Mouse (Mus musculus) heart, postnatal 10 days (tissue): Measurements from ENCODE around the gene Pacsin2. TPM values are rescaled to one million over a fixed set of nuclear protein-coding genes. Genes with fewer than 3 reads are reported as not detected.
"Not testable (repeated sequence)": the region's sequence is repeated elsewhere in the genome, so short reads cannot be mapped to it uniquely, and the experiment has no call there.

ENCODE experiments used
- DNase-seq, 2 experiments: peaks; one replicate each; pipeline ENCODE4 v3.0.0; 2021
- intact Hi-C: fragments of 180-260 bp; cut with DNase I; formaldehyde crosslinking; loops from one replicate; pipeline ENCODE4 v1.15.1; 2025
- total RNA-seq, 2 experiments: library from RNA; stranded (reverse); gene quantifications; 2 replicates each; pipeline ENCODE4 v1.2.3; 2021

Pacsin2 gene
- total RNA-seq, 2 experiments from 2014 or later: 162 to 168 TPM

GRCm38 (mm10) chr15:83481236-83481780, 16.9 kb upstream of the Pacsin2 start:
- DNase-seq: no peak
- intact Hi-C loops: no loop called here

GRCm38 (mm10) chr15:83479818-83480217, 15.4 kb upstream of the Pacsin2 start:
- DNase-seq: no peak
- intact Hi-C loops: no loop called here

DNA sequence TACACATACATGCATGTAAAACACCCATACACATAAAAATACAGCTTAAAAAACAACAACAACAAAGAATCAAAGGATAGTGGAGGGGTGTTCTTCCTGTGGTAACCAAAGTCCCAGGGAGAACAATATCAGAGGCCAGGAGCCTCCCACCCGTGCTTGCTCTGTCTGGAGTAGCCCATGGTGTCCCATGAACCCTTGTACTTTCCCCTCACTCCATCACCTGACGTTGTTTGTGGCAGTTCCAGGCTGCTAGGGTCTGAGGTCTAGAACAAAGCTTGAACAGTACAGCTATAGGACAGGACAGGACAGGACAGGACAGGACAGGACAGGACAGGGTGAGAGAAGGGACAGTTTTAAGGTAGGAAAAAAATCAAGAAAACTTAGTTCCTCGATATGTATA, 13.7 kb upstream of the Pacsin2 start:
- DNase-seq: no peak
- intact Hi-C loops: no loop called here

DNA sequence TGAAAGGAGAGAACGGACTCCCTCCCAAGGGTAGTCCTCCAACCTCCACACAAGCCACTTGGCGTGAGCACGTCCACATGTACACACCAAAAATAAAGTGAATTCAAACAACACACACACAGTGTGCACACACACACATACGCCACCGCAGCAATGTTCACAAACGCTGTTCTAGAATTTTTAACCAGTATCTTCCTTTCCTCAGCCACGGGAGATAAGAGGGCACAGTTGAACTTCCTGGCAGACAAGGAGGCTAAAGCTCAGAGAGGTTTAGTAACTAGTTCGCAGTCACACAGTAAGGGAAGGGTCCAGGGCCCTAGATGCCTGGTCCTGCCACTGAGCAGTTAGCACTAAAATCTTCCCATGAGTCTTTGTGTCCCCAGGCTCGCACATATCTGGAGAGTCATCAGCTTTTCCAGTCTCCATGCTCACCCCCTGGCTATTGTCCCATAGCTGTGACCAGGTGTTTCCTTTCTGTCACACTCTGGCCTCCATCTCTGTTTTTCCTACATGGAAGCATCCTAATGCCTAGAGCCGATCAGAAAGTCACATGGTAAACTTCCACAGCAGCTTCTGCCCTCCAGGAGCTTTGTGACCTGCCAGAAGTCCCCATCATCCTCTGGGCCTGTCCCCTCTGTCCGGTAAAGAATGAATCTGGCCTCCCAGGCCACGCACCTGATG, 12.3 kb upstream of the Pacsin2 start:
- DNase-seq: peak; percentile 45 to 53
- intact Hi-C loops: no loop called here

DNA sequence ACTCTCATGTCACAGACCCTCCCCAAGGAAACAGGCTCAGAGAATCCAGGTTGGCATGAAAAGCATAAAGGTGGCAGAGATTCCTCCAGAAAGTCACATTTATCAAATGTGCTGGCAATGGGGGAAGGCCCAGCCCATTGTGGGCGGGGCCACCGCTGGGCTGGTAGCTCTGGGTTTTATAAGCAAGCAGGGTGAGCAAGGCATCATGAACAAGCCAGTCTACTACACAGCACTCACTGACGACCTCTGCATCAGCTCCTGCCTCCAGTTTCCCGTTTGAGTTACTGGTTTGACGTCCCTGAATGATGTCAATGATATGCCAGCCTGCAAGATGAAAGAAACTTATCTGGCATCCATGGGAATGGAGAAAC, 10.0 kb upstream of the Pacsin2 start:
- DNase-seq: no peak
- intact Hi-C loops: no loop called here

- intact Hi-C loops: no loop called here
- DNase-seq: peak; percentile 74 to 80
These were observed 9.5 kb upstream of the Pacsin2 start for GRCm38 (mm10) chr15:83473832-83474465.

DNA sequence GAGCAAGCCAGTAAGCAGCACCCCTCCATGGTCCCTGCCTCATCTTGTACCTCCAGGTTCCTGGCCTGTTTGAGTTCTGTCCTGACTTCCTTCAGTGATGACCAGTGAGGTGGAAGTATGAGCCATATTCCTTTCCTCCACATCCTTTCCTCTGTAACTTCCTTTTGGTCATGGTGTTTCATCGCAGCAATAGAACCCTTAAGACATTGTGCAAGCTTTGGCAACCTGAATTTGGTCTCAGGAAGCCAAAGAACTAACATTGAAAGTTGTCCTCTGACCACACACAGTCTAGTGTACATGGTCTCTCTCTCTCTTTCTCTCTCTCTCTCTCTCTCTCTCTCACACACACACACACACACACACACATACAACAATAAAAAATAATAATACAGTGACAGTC, 8.8 kb upstream of the Pacsin2 start:
- intact Hi-C loops: no loop called here
- DNase-seq: no peak

DNA sequence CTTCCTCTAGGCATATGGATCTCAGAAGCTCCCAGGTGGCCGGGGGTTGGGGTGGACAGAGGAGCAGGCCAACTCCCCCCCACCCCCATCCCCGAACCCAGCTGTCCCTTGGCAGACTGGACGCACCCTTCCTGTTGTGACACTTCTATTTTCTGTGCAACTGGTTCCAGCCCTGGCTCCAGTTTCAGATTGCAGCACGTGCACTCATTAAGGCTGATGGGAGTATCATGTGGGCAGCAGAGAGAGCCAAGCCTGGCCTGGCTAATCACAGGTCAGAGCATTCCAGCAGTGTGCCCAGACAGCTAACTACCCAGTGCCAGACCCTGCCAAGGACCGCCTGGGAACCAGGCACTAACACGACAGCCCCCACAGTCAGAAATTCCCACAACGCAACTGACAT, 7.1 kb upstream of the Pacsin2 start:
- intact Hi-C loops: no loop called here
- peak; percentile 84 to 87 for DNase-seq

GRCm38 (mm10) chr15:83470443-83470842, 6.0 kb upstream of the Pacsin2 start:
- no peak for DNase-seq
- intact Hi-C loops: no loop called here

DNA sequence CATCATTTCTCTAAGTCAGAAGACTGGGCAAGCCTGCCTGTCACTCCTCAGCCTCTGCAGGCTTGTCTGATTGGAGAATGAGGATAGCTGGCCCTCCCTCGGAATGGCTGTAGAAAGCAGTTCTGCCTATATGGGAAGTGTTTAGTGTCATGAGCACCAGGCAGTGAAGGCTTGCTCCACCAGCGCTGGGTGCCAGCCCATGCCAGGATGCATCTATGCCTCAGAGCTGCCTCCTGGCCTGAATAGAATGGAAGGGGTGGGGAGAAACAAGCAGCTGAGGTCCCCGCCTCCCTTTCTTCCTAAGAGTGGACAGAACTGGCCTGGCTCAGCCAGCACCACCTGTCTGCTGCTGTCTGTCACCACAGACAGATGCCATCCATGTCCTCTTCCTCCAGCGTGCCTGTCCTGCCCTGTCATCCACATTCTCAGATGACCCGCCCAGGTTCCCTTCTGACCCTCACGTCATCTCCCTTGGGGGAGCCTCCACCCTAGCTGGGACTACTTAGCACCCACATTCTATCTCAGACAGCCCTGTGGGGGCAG, 4.9 kb upstream of the Pacsin2 start:
- DNase-seq: peak in 1 of 2 experiments; percentile 22
- intact Hi-C loops: no loop called here

- DNase-seq: no peak
- intact Hi-C loops: no loop called here
These were observed 3.0 kb upstream of the Pacsin2 start for GRCm38 (mm10) chr15:83467232-83467966.

DNA sequence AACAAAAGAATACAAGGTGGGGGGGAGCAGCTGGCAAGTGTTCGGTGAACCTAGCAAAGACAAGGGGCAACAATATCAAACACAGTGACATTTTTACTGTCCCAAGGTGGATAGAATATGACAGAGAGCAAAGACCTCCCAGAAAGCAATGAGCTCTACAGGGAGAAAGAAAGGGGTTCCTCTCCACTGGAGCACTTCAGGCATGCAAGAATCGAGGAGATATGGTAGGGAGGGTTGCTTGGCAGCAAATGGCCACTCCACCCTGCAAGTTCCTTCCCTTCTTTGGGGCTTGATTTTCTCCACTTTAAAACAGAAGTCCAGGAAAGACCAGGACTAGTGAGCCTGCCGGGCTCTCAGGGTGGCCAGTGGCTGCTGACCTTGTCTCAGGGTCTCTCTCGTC, 1.9 kb upstream of the Pacsin2 start:
- DNase-seq: no peak
- intact Hi-C loops: no loop called here

DNA sequence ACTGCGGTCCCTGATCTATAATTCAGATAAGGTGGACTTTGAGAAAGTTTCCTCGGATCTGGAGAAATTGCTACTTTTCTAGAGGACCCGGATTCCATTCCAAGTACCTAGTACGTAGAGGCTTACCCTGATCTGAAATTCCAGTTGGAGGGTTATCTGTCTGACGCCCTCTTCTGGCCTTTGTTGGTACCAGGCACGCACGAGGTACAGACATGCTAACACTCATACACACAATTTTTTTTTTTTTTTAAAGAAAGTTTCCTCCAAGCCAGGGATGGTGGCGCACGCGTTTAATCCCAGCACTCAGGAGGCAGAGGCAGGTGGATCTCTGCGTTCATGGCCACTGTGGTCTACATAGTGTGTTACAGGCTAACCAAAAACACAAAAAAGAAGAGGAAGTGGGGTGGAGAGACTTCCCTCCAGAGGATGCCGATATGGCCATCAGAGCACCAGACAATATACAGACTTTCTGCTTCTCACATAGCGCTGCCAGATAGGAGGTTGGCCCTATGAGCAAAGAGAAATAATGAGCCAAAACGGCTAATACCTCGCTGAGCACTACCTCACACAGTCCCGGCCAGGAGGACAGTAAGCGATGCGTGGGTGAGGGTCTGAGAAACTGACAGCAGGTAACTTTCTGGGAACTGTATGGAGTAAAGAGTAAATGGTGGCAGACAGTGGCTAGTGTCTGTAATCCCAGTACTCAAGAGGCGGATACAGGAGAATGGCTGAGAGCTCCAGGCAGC, 672 bp upstream of the Pacsin2 start:
- DNase-seq: no peak
- intact Hi-C loops: loop anchor here (2.0 kb wide), 1 partner anchor 32 kb away; no protein-coding TSS in a partner anchor

- intact Hi-C loops: loop anchor here (2.0 kb wide), 1 partner anchor 31 kb away; no protein-coding TSS in a partner anchor
- peak; percentile 23 to 56 for DNase-seq
These were observed 880 bp downstream of the Pacsin2 start for GRCm38 (mm10) chr15:83463369-83464082.

GRCm38 (mm10) chr15:83462349-83462748, 2.1 kb downstream of the Pacsin2 start:
- DNase-seq, intact Hi-C loops: not testable (repeated sequence)

- intact Hi-C loops: no loop called here
- no peak for DNase-seq
These were observed 3.5 kb downstream of the Pacsin2 start for GRCm38 (mm10) chr15:83460891-83461290.

GRCm38 (mm10) chr15:83457541-83457940, 6.9 kb downstream of the Pacsin2 start:
- intact Hi-C loops: no loop called here
- peak in 1 of 2 experiments; percentile 42 for DNase-seq

DNA sequence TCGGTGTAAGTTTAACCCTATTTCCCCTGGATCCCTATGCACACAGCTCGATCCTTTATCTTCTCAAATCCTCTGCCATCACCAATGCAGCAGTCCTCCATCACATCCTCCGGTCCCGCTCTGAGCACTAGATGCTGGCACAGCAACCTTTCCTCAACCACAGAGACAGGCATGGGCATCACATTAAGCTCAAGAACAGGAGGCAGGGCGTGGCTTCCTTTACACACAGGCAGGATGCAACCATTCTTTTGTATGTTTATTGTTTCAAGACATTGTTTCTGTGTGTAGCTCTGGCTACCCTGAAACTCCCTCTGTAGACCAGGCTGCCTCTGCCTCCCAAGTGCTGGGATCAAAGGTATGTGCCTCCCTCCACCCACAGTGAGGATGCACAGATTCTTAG, 8.8 kb downstream of the Pacsin2 start:
- intact Hi-C loops: no loop called here
- DNase-seq: no peak

DNA sequence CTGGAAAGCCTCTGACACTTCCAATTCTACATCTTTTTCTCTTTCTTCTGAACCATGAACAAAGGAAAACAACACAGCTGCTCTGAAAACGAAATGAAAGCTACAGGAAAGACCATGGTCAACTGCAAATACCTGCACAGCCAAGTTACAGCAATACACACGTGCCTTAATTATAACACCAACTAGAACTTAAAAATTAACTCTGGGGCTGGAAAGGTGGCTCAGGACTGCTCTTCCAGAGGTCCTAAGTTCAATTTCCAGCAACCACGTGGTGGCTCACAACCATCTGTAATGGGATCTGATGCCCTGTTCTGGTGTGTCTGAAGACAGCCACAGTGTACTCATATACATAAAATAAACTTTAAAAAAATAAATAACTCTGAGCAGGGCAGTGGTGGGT, 9.4 kb downstream of the Pacsin2 start:
- intact Hi-C loops: no loop called here
- DNase-seq: no peak

GRCm38 (mm10) chr15:83454419-83454818, 10.0 kb downstream of the Pacsin2 start:
- no peak for DNase-seq
- intact Hi-C loops: no loop called here
